Mouse (Mus musculus): ENCODE measurements around the gene Mrvi1.

DNA sequence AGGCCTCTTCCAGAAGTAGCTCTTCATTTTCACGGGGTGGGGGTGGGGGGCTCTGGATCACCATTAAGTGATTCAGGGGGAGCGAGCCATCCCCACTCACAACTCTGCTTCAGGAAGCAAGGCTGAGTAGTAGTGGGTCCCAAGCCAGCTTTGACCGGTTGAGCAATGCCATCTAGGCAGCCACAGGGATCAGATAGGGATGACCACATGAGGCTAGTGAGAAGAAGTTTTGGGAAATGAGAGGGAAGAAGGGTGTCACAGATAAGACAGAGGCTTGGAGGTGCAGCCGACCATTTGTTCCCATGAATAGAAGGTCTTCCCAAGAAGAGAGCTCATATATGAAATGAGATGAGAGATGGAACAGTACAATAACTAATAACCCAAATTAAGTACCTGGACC lies 55.7 kb downstream of the Mrvi1 start:
- TF ChIP-seq CTCF (IDR thresholded peaks at IDR 0.05; ENCODE audit: borderline replicate concordance, extremely low read depth, insufficient read depth, insufficient read length) (no peak), POLR2A (IDR thresholded peaks at IDR 0.05; ENCODE audit: borderline replicate concordance, extremely low read depth, insufficient read depth, insufficient read length, poor library complexity, severe bottlenecking) (no peak)

Measured in brain, embryonic 14.5 days (tissue).